Mouse (Mus musculus): ENCODE measurements around the gene Nup62cl.

Nup62cl gene

DNA sequence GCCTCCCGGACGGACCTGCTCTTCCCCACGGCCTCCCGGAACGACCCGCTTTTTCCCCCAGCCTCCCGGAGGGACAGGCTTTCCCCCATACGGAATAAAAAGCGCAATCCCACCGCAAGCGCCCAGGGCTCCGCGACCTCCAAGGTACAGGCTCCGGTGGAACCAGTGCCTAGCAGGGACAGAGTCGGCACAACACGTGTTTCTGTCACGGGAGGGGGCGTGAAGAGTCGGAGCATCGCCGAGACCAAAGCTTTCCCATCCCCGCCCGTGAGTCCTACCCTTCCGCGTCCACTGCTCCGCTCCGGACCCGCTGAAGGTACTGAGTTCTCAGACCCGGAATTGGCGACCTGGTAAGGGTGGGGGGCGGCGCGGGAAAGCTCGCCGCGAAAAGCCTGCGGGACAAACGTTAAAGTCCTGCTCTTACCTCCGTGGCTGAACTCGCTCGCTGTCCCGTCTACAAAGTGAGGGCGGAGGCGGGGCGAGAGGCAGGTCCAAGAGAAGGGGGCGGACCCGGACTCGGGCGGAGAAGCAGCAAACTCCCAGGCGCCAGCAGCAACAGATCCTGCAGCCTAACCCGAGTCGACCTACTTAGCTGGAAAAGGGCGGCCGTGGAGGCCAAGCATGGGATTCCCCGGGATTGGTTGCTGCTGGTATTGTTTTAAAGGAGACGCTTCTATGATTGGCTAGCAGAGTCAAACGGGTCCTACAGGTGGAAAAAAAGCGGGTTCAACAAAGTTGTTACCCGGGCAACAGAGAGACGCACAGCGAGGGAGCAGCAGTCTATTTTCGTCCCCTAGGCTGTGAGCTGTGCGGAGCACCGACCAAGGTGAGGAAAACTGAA, at the start of gene Nup62cl, which contains the start of gene Pih1h3b:
Nup62cl (minus strand) TSS at position 578 of the 841 bp plus-strand sequence.
Pih1h3b (plus strand) TSS at position 745 of the 841 bp plus-strand sequence.
- DNase-seq, result peak in 1 of 2 experiments; percentile 11

DNA sequence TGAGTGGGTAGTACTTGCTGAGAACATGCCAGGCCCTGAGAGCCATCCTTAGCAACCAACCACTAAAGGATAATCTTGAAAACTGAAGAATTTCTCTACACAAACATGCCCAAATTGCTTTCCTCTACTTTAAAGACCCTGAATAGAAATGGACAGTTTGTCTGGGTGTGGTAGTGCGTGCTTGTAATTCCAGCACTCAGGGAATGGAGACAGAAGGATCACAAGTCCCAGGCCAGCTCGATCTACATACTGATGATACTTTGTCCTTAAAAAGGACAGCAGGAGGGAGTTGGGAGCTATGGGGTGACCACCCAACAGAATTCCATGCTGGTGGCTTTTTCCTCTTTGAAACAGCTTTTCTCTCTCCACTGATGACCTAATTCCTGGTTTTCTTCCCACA, 31.6 kb upstream of the Nup62cl start:
- no peak for DNase-seq

DNA sequence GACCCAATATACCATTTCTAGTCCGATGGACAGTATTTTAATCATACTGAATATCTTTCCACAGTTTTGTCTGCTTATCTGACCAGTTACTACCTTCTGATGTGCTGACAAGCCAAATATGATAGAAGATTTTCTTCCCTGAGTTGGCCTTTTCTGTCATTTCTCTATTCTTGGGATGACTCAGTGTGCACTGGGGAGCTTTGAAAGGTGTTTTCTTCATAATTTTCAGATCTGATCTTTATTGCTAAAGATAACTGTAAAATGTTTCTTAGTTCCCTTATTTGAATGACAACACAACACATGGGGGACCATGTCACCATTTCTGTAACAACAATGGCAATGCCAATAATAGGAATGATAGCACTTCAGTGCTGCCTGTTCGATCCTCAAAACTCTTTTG, 20.0 kb upstream of the Nup62cl start:
- DNase-seq, result no peak

DNA sequence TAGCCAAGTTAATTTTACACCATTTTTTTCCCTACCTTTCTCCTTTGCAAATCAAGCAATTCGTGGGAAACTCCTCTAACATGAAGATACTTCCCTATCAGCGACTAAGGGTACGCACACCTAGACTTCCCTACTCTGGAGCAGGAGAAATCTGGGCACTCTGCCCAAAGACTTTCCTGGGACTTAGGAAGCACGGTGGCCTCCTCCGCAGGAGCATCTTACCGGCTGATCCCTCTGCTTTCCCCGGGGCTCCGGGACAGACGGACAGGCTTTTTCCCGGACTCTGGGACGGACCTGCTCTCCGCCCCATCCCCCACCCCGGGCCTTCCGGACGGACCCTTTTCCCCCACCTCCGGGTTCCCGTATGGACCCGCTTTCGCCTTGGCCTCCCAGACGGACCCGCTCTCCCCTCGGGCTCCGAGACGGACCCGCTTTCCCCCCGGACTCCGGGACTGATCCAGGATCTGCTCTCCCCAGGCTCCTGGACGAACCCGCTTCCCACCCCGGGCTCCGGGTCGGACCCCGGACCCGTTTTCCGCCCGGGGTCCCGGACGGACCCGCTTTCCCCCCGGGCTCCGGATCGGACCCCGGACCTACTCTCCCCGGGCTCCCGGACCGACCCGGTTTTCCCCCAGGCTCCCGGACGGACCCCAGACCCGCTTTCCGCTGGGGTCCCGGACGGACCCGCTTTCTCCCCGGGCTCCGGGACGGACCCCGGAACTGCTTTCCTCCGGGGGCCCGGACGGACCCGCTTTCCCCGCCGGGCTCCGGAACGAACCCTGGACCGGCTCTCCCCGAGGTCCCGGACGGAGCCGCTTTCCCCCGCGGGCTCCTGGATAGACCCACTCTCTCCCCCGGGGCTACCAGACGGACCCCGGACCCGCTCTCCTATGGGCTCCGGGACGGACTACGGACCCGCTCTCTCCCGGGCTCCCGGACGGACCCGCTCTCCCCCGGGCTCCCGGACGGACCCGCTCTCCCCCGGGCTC, 1.3 kb downstream of the Nup62cl start:
- DNase-seq, result peak in 1 of 2 experiments; percentile 4

DNA sequence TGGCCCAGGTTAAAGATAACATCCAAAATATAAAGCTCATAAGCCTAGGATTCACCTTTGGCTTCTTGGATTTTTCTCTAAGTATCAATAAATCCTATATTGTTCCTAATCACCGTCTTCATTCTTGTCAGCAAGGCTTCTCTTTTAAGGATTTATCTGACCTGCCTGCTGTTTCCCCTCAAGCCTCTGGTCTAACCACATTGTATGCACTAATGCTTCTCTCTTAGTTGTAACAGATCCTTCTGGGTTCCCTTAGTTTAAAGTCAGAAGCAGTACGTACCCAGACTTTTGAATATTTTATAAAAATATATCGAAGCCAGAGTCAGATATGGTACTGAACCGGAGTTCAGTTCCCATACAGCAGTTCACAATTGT, 63.8 kb downstream of the Nup62cl start:
- no peak for DNase-seq

DNA sequence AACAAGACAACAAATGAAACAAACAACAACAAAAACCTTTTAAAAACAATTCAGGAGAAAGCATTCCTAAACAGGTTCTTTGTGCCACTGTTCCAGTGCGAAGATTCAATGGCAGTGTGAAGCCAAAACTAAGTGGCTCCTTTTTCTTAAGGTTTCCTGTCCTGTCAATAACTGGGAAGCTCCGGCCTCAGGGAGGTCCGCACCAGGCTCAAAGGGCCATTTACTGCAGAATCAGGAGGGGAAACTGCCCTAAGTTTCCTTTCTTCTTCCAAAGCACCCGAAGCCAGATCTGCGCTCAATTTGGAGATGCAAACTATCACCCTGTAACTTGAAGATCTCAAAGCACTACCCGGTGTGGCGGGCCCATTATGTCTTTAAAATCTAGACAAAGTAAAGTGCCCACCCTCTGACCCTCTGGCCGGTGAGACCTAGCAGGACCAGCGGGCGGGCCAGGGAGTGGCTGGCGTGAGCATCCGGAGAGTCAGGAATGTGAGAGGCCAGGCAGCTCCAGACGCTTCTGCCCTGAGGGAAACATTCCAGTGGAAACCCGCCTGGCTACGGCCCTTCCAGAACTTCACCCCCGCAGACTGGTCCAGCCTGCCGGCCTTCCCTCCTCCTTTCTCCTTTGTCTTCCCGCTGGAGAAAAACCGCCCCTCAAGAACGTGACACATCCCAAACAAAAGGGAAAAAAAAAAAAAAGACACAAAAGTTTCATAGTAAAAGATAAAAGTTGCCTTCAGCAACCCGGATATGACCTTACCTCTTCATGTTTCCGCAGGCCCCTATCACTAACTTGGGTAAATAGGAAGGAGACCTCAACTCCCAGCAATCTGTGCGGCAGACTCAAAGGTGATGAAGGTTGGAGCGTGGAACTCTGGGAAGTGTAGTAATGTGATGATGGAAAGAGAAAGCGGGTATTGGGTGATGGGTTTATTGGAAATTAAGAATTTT, 64.5 kb downstream of the Nup62cl start, which contains the start of gene Rbm41:
Rbm41 (minus strand) TSS at position 856 of the 951 bp plus-strand sequence.
- DNase-seq, result peak; percentile 26 to 49

DNA sequence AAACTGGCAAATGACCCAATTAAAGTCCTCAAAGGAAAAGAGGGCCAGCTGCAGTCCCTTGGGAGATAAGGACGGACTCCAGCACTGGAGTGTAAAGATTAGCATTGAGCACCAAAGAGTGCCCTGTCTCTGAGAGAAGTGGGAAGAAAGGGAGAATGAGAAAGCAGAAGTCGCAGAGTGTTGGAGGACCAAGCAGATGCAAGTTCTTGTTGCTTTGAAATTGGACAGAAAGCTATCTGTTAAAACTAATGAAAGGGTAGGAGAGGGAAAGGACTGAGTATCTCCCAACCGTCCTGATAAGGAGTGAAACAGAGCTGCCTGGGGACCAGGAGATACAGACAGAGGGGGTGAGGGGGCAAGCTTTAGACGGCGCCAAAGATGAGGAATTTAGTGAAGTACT, 80.4 kb downstream of the Nup62cl start:
- no peak for DNase-seq
